Mouse (Mus musculus) hindbrain, embryonic 16.5 days (tissue): ENCODE measurements at regions not wholly inside any gene's neighbourhood (a gene's known extent, or its start where the extent isn't known, plus 50 kb on each side); places are given as distances from the start of the nearest gene placed in this dataset.

Source experiments
- ATAC-seq: fragments of 200-750 bp; cut with Nextera tagmentation; 2 replicates; pipeline ENCODE4 v1.8.0; 2017; ENCODE audit warnings: moderate TSS enrichment, moderate library complexity
- H3K27ac ChIP-seq: fragments of 300-500 bp; sonication (generic); 2 replicates; pipeline ENCODE4 v1.5.1; 2014; ENCODE audit warnings: low read depth, mild to moderate bottlenecking, control low read depth, low read length, moderate library complexity
- H3K27me3 ChIP-seq: fragments of 300-500 bp; sonication (generic); replicated peaks from 2 replicates; pipeline ENCODE4 v1.6.1; 2014; ENCODE audit warnings: low read length; ENCODE audit not compliant: control insufficient read depth, insufficient read depth
- H3K36me3 ChIP-seq: fragments of 300-500 bp; sonication (generic); 2 replicates; pipeline ENCODE4 v1.6.1; 2014; ENCODE audit warnings: mild to moderate bottlenecking, low read length, moderate library complexity, mixed read lengths; ENCODE audit not compliant: control insufficient read depth, insufficient read depth
- H3K4me1 ChIP-seq: fragments of 300-500 bp; sonication (generic); 2 replicates; pipeline ENCODE4 v1.6.1; 2014; ENCODE audit warnings: low read depth, low read length; ENCODE audit not compliant: control insufficient read depth, insufficient read depth
- H3K4me2 ChIP-seq: fragments of 300-500 bp; sonication (generic); 2 replicates; pipeline ENCODE4 v1.6.1; 2014; ENCODE audit warnings: mild to moderate bottlenecking, low read length, control low read depth, moderate library complexity
- H3K4me3 ChIP-seq: fragments of 300-500 bp; sonication (generic); 2 replicates; pipeline ENCODE4 v1.5.1; 2014; ENCODE audit warnings: mild to moderate bottlenecking, low read length, control low read depth, moderate library complexity
- H3K9ac ChIP-seq: fragments of 300-500 bp; sonication (generic); 2 replicates; pipeline ENCODE4 v1.6.1; 2014; ENCODE audit warnings: low read depth, mild to moderate bottlenecking, control low read depth, low read length, moderate library complexity
- H3K9me3 ChIP-seq: fragments of 300-500 bp; sonication (generic); 2 replicates; pipeline ENCODE4 v1.6.1; 2014; ENCODE audit warnings: mild to moderate bottlenecking, low read length, moderate library complexity; ENCODE audit not compliant: control insufficient read depth
- WGBS: fragments of 180-500 bp; shearing (Covaris S2); extraction: QIAGEN DNeasy Blood & Tissue Kit; methylation state at CpG from one replicate; pipeline ENCODE4 v1.1.7; 2014; 5-methylcytosine and 5-hydroxymethylcytosine counted together

GRCm38 (mm10) chr8:92427801-92428200 is 70.4 kb downstream of the Irx5 start:
- H3K27me3 ChIP-seq: no peaks in the 10 kb centered on the region
- no peaks in the 10 kb centered on the region for H3K9me3 ChIP-seq
- H3K4me1 ChIP-seq: no peaks in the 10 kb centered on the region
- no peak overlapping the region for H3K4me3 ChIP-seq
- no peak overlapping the region for H3K4me2 ChIP-seq
- WGBS: 58% methylated on average over 9 of the region's 9 CpGs
- H3K27ac ChIP-seq: no peak overlapping the region
- peak; percentile 56; the same call in 1 of the 2 replicates for ATAC-seq
- no peaks in the 10 kb centered on the region for H3K36me3 ChIP-seq
- no peak overlapping the region for H3K9ac ChIP-seq

DNA sequence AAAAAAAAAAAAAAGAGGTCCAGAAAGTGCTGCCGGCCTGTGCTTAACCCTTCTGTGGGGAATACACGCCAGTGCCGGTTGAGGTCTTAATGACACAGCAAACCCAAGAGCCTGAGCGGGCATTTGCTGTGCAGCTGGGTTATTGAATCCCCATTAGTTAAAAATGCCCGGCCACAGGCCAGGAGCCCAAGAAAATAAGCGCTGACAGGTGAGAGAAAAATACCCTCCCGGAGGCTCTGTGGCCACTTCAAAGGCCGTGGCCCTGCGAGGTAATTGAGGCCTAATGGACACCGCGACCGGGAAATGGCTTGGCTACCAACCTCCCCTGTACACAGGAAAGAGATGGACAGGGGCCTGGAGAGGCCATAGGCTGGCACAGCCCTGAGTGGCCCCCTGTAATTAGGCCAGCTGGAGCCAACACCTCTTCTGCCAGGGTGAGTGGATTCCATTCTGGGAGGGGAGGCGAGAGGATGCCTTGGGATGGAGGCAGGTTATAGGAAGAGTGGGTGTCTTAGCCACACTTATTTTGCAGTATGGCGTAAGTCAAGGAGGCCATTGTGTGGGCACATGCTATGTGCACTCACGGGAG is 79.7 kb downstream of the Irx5 start:
- no peaks in the 10 kb centered on the region for H3K27me3 ChIP-seq
- H3K4me2 ChIP-seq: no peak overlapping the region
- 82% methylated on average over 15 of the region's 15 CpGs for WGBS
- no peak overlapping the region for H3K27ac ChIP-seq
- no peaks in the 10 kb centered on the region for H3K9me3 ChIP-seq
- H3K4me3 ChIP-seq: no peak overlapping the region
- no peaks in the 10 kb centered on the region for H3K36me3 ChIP-seq
- H3K9ac ChIP-seq: no peak overlapping the region
- H3K4me1 ChIP-seq: peaks cover 5% of the 10 kb centered on the region
- no peak for ATAC-seq

- no peaks in the 10 kb centered on the region for H3K27me3 ChIP-seq
- no peak overlapping the region for H3K9ac ChIP-seq
- no peak for ATAC-seq
- WGBS: 45% methylated on average over 9 of the region's 9 CpGs
- no peak overlapping the region for H3K27ac ChIP-seq
- H3K4me3 ChIP-seq: no peak overlapping the region
- H3K9me3 ChIP-seq: no peaks in the 10 kb centered on the region
- H3K4me1 ChIP-seq: peaks cover 7% of the 10 kb centered on the region
- no peak overlapping the region for H3K4me2 ChIP-seq
- H3K36me3 ChIP-seq: no peaks in the 10 kb centered on the region
Observed at GRCm38 (mm10) chr8:92438294-92438693, 80.9 kb downstream of the Irx5 start.

GRCm38 (mm10) chr8:92439713-92440436 is 82.5 kb downstream of the Irx5 start:
- Histone ChIP-seq H3K4me3 (no peak overlapping the region), H3K9ac (no peak overlapping the region), H3K27ac (no peak overlapping the region), H3K4me2 (no peak overlapping the region), H3K9me3 (no peaks in the 10 kb centered on the region), H3K36me3 (no peaks in the 10 kb centered on the region), H3K27me3 (no peaks in the 10 kb centered on the region), H3K4me1 (peaks cover 7% of the 10 kb centered on the region)
- 46% methylated on average over 9 of the region's 9 CpGs for WGBS
- ATAC-seq: peak; percentile 45

DNA sequence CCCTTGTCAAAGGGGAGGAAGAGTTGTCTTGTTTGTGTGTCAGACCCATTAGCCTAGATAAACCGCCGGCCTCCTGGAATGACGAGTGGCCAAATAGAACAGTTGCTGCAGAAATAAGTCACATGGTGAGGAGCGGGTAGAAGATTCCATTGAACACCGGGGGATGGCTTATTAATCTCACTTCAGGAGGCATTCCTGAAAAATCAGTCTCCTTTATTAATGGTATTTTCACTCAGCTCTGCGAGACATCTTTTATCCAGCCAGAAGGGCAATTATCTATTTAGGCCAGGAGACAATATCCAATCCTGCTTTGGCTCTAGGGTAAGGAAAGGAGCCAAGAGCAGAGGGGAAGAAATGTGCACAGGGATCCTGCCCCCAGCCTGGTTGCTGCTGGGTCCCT is 84.7 kb downstream of the Irx5 start:
- Histone ChIP-seq H3K9me3 (no peaks in the 10 kb centered on the region), H3K4me2 (no peak overlapping the region), H3K4me1 (peaks cover 7% of the 10 kb centered on the region), H3K27me3 (no peaks in the 10 kb centered on the region), H3K27ac (no peak overlapping the region), H3K9ac (no peak overlapping the region), H3K4me3 (no peak overlapping the region), H3K36me3 (no peaks in the 10 kb centered on the region)
- 32% methylated on average over 6 of the region's 6 CpGs for WGBS
- peak; percentile 42; the same call in 1 of the 2 replicates for ATAC-seq

GRCm38 (mm10) chr8:92459291-92459690 is 101.9 kb downstream of the Irx5 start:
- ATAC-seq: no peak
- H3K36me3 ChIP-seq: no peaks in the 10 kb centered on the region
- 93% methylated on average over 5 of the region's 5 CpGs for WGBS
- H3K4me1 ChIP-seq: peaks cover 5% of the 10 kb centered on the region; the same call in 1 of the 2 replicates
- peaks cover 7% of the 10 kb centered on the region for H3K27me3 ChIP-seq
- H3K9me3 ChIP-seq: no peaks in the 10 kb centered on the region
- H3K4me3 ChIP-seq: no peak overlapping the region
- H3K4me2 ChIP-seq: no peak overlapping the region
- no peak overlapping the region for H3K27ac ChIP-seq
- H3K9ac ChIP-seq: no peak overlapping the region

DNA sequence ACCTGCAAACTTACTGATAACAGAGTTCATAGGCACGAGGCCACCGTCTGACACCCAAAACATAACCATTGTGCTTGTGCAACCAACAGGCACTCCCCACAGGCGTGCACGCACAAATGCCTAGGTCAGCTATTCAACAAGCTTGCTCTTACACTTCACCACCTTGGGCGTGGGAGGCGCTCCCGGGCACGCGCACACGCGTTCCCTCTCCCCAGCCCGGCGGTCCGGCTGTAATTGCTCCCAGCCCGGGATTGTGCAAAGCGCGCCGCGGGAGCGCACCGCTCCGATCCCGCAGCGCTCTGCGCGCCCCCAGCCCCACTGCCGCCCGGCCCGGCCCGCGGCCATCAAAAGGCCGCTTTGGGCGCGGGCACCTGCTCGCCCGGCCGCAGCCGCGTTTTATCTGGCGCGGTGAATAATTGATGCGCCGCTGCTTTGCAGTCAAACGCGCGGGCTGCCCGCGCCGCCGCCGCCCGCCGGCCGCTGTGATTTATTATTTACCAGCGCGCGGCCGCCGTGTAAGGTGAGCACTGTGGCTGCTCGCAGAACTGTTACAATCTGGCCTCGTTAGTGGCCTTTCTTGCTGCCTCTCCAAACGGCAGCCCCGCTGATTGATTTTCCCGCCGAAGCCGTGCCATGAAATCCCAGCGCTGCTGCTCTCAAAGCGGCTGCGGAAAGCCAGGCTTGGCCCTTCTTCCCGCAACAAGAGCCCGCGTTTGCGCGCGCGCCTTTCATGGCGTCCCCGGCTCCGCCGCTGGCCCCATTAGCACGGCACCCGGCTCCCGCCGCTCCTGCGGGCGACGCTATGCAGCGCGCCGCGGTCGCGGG is 102.9 kb downstream of the Irx5 start:
- Histone ChIP-seq H3K27me3 (peaks cover 7% of the 10 kb centered on the region), H3K4me1 (peaks cover 5% of the 10 kb centered on the region; the same call in 1 of the 2 replicates), H3K9ac (peak overlapping the region; percentile 75), H3K36me3 (no peaks in the 10 kb centered on the region), H3K4me3 (peak overlapping the region; percentile 69), H3K27ac (peak overlapping the region; percentile 58), H3K9me3 (no peaks in the 10 kb centered on the region), H3K4me2 (peak overlapping the region; percentile 98)
- under 1% methylated on average over 82 of the region's 93 CpGs for WGBS
- peak; percentile 88 for ATAC-seq

- Histone ChIP-seq H3K4me1 (peaks cover 8% of the 10 kb centered on the region), H3K27ac (no peak overlapping the region), H3K4me3 (no peak overlapping the region), H3K4me2 (peak overlapping the region; percentile 1; the same call in 1 of the 2 replicates), H3K9ac (0 out of 2 replicates have a peak overlapping the region, but pooled peaks have one; percentile 9), H3K36me3 (no peaks in the 10 kb centered on the region), H3K27me3 (no peaks in the 10 kb centered on the region; the same call in 1 of the 2 replicates), H3K9me3 (no peaks in the 10 kb centered on the region)
- no peak for ATAC-seq
- 22% methylated on average over 19 of the region's 19 CpGs for WGBS
Observed at GRCm38 (mm10) chr8:92469141-92470000, 111.9 kb downstream of the Irx5 start.
